Mouse (Mus musculus): ENCODE results near the gene Nbeal1. TPM values are rescaled to one million over a fixed set of nuclear protein-coding genes. Genes with fewer than 3 reads are reported as not detected.
"Not testable (repeated sequence)": the region's sequence is repeated elsewhere in the genome, so short reads cannot be mapped to it uniquely, and the experiment has no call there.

Gene Nbeal1
- polyA plus RNA-seq, 1 experiment from 2014 or later = 5.0 TPM

DNA sequence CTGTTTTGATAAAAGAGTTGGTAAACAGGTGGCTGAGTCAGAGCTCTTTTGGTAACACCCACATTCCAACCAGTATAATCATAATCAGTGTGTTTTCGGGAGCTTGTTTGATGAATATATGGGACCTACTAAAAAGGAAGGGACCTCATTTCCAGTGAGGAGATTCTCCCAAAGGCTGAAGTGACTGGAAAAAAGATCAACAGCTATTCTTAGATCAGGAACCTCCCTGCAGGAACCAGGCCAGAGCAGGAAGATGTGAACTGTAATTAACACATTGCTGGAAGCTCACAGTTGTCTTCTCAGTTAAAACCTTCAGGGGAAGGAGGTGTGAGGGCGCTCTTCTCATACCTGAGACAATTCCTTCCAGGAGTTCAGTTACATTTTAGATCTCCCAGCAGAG lies 10.8 kb upstream of the Nbeal1 start:
- 63% methylated on average over 2 of the region's 2 CpGs for WGBS
- no peaks in the 10 kb centered on the region for H3K4me1 ChIP-seq (replicated peaks; ENCODE audit: control insufficient read depth, insufficient read depth)
- no peaks in the 10 kb centered on the region for H3K9me3 ChIP-seq (ENCODE audit: control insufficient read depth, low read length)
- H3K36me3 ChIP-seq (ENCODE audit: control insufficient read depth, insufficient read depth, low read length) = no peaks in the 10 kb centered on the region
- DNase-seq (ENCODE audit: low spot score) (no peak), ATAC-seq (ENCODE audit: low FRiP score, low TSS enrichment) (no peak)
- H3K27ac ChIP-seq (replicated peaks) = no peak overlapping the region
- H3K4me3 ChIP-seq (ENCODE audit: low read depth, low read length) = no peak overlapping the region
- H3K9ac ChIP-seq (ENCODE audit: low read length) = no peak overlapping the region
- TF ChIP-seq CTCF (IDR thresholded peaks at IDR 0.05; ENCODE audit: low read depth) = no peak
- TF ChIP-seq EP300 (optimal IDR thresholded peaks at IDR 0.05) = no peak
- H3K4me2 ChIP-seq (replicated peaks; ENCODE audit: low read depth) = no peak overlapping the region
- no peaks in the 10 kb centered on the region for H3K27me3 ChIP-seq (ENCODE audit: control insufficient read depth, insufficient read depth, low read length)

DNA sequence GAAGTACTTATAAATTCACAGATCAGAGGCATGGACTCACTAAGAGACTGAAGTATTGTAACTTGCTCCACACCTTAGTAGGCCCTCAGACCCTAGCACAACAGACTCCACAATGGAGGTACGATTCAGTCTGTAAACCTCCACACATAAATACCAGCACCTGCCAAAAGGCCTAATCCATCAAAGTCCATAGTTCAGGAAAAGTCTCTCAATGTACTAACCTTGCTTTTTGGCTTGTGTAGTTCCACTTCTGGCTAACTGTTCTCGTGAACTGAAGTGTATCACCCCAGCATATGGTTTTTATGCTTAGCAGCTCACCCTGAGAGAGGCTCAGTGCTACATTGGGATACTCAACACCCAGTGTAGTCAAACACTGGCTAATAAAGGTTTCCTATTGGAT lies 10.1 kb upstream of the Nbeal1 start:
- no peaks in the 10 kb centered on the region for H3K4me1 ChIP-seq (replicated peaks; ENCODE audit: control insufficient read depth, insufficient read depth)
- no peak overlapping the region for H3K27ac ChIP-seq (replicated peaks)
- no peak overlapping the region for H3K4me2 ChIP-seq (replicated peaks; ENCODE audit: low read depth)
- H3K9ac ChIP-seq (ENCODE audit: low read length) = no peak overlapping the region
- H3K4me3 ChIP-seq (ENCODE audit: low read depth, low read length) = no peak overlapping the region
- no peaks in the 10 kb centered on the region for H3K36me3 ChIP-seq (ENCODE audit: control insufficient read depth, insufficient read depth, low read length)
- ATAC-seq (ENCODE audit: low FRiP score, low TSS enrichment) (no peak), DNase-seq (ENCODE audit: low spot score) (no peak)
- no peak for TF ChIP-seq EP300 (optimal IDR thresholded peaks at IDR 0.05)
- TF ChIP-seq CTCF (IDR thresholded peaks at IDR 0.05; ENCODE audit: low read depth) = no peak
- H3K9me3 ChIP-seq (ENCODE audit: control insufficient read depth, low read length) = no peaks in the 10 kb centered on the region
- no peaks in the 10 kb centered on the region for H3K27me3 ChIP-seq (ENCODE audit: control insufficient read depth, insufficient read depth, low read length)
- WGBS = 51% methylated on average over 2 of the region's 2 CpGs

DNA sequence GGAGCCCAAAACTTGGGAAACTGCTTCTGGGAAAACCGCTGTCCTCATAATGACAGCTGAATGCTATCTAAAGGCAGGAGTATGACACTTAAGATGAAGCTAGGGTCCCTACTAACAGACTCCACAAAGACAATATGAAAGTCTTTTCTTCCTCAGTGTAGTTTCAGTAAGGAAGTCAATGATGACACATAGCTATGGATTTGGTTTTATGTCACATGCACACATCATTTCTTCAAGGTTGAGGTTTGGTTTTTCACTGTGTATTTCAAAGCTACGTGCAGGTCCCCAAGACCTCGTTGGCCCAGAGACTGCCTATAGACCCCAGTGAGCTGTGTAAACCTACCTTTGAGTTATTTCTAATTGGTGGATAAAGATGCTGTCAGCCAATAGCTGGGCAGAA lies 7.3 kb upstream of the Nbeal1 start:
- Histone ChIP-seq H3K4me3 (ENCODE audit: low read depth, low read length) (no peak overlapping the region), H3K9me3 (ENCODE audit: control insufficient read depth, low read length) (no peaks in the 10 kb centered on the region), H3K36me3 (ENCODE audit: control insufficient read depth, insufficient read depth, low read length) (no peaks in the 10 kb centered on the region), H3K9ac (ENCODE audit: low read length) (no peak overlapping the region), H3K27ac (replicated peaks) (no peak overlapping the region), H3K4me2 (replicated peaks; ENCODE audit: low read depth) (no peak overlapping the region), H3K27me3 (ENCODE audit: control insufficient read depth, insufficient read depth, low read length) (no peaks in the 10 kb centered on the region), H3K4me1 (replicated peaks; ENCODE audit: control insufficient read depth, insufficient read depth) (no peaks in the 10 kb centered on the region)
- no peak for DNase-seq (ENCODE audit: low spot score)
- WGBS = 84% methylated on average over 3 of the region's 3 CpGs
- TF ChIP-seq CTCF (IDR thresholded peaks at IDR 0.05; ENCODE audit: low read depth) (no peak), EP300 (optimal IDR thresholded peaks at IDR 0.05) (no peak)
- no peak for ATAC-seq (ENCODE audit: low FRiP score, low TSS enrichment)

DNA sequence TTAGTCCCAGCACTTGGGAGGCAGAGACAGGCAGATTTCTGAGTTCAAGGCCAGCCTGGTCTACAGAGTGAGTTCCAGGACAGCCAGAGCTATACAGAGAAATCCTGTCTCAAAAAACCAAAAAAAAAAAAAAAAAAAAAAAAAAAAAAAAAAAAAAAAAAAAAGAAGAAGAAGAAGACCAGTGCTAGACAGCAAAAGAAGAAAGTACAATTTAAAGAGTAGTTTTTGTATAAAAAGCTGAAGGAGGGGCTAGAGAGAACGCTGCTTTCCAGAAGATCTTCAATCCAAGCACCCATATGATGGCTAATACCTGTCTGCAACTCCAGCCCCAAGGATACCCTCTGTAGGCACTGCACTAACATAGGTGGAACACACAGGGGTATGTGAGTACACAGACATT lies 2.6 kb upstream of the Nbeal1 start:
- H3K27ac ChIP-seq (replicated peaks); H3K27me3 ChIP-seq (ENCODE audit: control insufficient read depth, insufficient read depth, low read length); H3K4me2 ChIP-seq (replicated peaks; ENCODE audit: low read depth); H3K9ac ChIP-seq (ENCODE audit: low read length); H3K9me3 ChIP-seq (ENCODE audit: control insufficient read depth, low read length); DNase-seq (ENCODE audit: low spot score); H3K4me1 ChIP-seq (replicated peaks; ENCODE audit: control insufficient read depth, insufficient read depth); ATAC-seq (ENCODE audit: low FRiP score, low TSS enrichment); H3K36me3 ChIP-seq (ENCODE audit: control insufficient read depth, insufficient read depth, low read length); H3K4me3 ChIP-seq (ENCODE audit: low read depth, low read length): not testable (repeated sequence)
- 88% methylated on average over 1 of the region's 1 CpGs for WGBS

DNA sequence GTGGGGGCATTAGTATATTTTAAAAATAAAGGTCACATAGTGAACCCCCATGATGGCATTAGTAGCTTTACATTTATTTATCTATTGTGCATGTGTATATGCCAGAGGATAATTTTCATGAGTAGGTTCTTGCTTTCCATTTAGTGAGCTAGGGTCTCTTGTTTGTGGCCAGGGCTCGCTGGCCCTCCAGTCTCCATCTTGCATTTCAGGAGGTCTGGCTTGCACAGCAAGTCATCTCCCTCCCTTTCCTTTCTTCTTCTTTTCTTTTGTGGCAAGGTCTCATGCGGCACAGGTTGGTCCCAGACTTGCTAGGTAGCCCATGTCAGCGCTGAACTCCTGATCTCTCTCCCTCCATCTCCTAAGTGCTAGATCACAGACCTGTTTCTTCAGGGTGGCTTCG lies 1.0 kb upstream of the Nbeal1 start:
- DNase-seq (ENCODE audit: low spot score) = peak; percentile 29
- no peaks in the 10 kb centered on the region for H3K27me3 ChIP-seq (ENCODE audit: control insufficient read depth, insufficient read depth, low read length)
- no peaks in the 10 kb centered on the region for H3K4me1 ChIP-seq (replicated peaks; ENCODE audit: control insufficient read depth, insufficient read depth)
- no peaks in the 10 kb centered on the region for H3K36me3 ChIP-seq (ENCODE audit: control insufficient read depth, insufficient read depth, low read length)
- WGBS = 19% methylated on average over 4 of the region's 4 CpGs
- H3K4me3 ChIP-seq (ENCODE audit: low read depth, low read length) = peak overlapping the region; percentile 98
- TF ChIP-seq EP300 (optimal IDR thresholded peaks at IDR 0.05) (no peak), CTCF (IDR thresholded peaks at IDR 0.05; ENCODE audit: low read depth) (no peak)
- no peak overlapping the region for H3K9ac ChIP-seq (ENCODE audit: low read length)
- no peak for ATAC-seq (ENCODE audit: low FRiP score, low TSS enrichment)
- no peaks in the 10 kb centered on the region for H3K9me3 ChIP-seq (ENCODE audit: control insufficient read depth, low read length)
- peak overlapping the region; percentile 60 for H3K4me2 ChIP-seq (replicated peaks; ENCODE audit: low read depth)
- H3K27ac ChIP-seq (replicated peaks) = no peak overlapping the region

DNA sequence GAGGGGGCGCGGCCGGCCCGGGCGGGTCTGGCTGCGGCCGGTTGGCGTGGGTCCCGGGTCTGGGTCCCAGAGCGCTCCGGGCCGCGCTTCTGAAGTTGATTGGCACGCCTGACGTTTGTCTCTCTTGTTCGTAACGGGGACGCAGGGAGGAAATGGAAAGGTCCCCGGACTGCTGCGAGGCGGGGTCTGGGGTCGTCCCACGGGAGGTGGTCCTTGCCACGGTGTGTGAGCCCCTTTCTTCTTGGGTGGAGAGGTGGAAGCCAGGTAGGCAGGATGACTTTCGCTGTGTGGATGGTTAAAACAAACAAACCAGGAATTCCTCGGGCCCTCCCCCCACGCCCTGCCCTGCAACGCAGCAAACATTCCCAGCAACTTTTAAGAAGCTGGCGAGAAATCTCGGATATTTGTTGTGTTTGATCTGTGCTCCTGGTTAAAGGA lies 404 bp downstream of the Nbeal1 start:
- H3K9me3 ChIP-seq (ENCODE audit: control insufficient read depth, low read length) = no peaks in the 10 kb centered on the region
- peak overlapping the region; percentile 60 for H3K4me2 ChIP-seq (replicated peaks; ENCODE audit: low read depth)
- H3K9ac ChIP-seq (ENCODE audit: low read length) = peak overlapping the region; percentile 96
- no peak for TF ChIP-seq EP300 (optimal IDR thresholded peaks at IDR 0.05)
- TF ChIP-seq CTCF (IDR thresholded peaks at IDR 0.05; ENCODE audit: low read depth) = no peak
- H3K27ac ChIP-seq (replicated peaks) = peak overlapping the region; percentile 97
- H3K4me3 ChIP-seq (ENCODE audit: low read depth, low read length) = peak overlapping the region; percentile 98
- no peaks in the 10 kb centered on the region for H3K27me3 ChIP-seq (ENCODE audit: control insufficient read depth, insufficient read depth, low read length)
- DNase-seq (ENCODE audit: low spot score) (peak; percentile 75), ATAC-seq (ENCODE audit: low FRiP score, low TSS enrichment) (peak; percentile 70)
- WGBS = 0% methylated on average over 22 of the region's 30 CpGs
- H3K4me1 ChIP-seq (replicated peaks; ENCODE audit: control insufficient read depth, insufficient read depth) = no peaks in the 10 kb centered on the region
- H3K36me3 ChIP-seq (ENCODE audit: control insufficient read depth, insufficient read depth, low read length) = no peaks in the 10 kb centered on the region
